Mouse (Mus musculus) hindbrain, embryonic 13.5 days (tissue): Measurements from ENCODE around the gene Galnt9. TPM values are rescaled to one million over a fixed set of nuclear protein-coding genes. Genes with fewer than 3 reads are reported as not detected.

Experiments used
- ATAC-seq: fragments of 200-750 bp; cut with Nextera tagmentation; 2 replicates; pipeline ENCODE4 v1.8.0; 2017; ENCODE audit warnings: moderate TSS enrichment; ENCODE audit not compliant: low FRiP score
- H3K27ac ChIP-seq: fragments of 300-500 bp; sonication (generic); 2 replicates; pipeline ENCODE4 v1.5.1; 2015; ENCODE audit warnings: inconsistent platforms, mild to moderate bottlenecking, moderate library complexity
- H3K27me3 ChIP-seq: fragments of 300-500 bp; sonication (generic); 2 replicates; pipeline ENCODE4 v1.6.1; 2015; ENCODE audit warnings: mild to moderate bottlenecking, inconsistent platforms
- H3K36me3 ChIP-seq: fragments of 300-500 bp; sonication (generic); 2 replicates; pipeline ENCODE4 v1.6.1; 2015; ENCODE audit warnings: mild to moderate bottlenecking, inconsistent platforms
- H3K4me1 ChIP-seq: fragments of 300-500 bp; sonication (generic); replicated peaks from 2 replicates; pipeline ENCODE4 v1.6.1; 2015; ENCODE audit warnings: inconsistent platforms
- H3K4me2 ChIP-seq: fragments of 300-500 bp; sonication (generic); 2 replicates; pipeline ENCODE4 v1.6.1; 2015; ENCODE audit warnings: inconsistent platforms, mild to moderate bottlenecking, moderate library complexity
- H3K4me3 ChIP-seq: fragments of 300-500 bp; sonication (generic); 2 replicates; pipeline ENCODE4 v1.5.1; 2015; ENCODE audit warnings: mild to moderate bottlenecking, inconsistent platforms
- H3K9ac ChIP-seq: fragments of 300-500 bp; sonication (generic); 2 replicates; pipeline ENCODE4 v1.6.1; 2015; ENCODE audit warnings: mild to moderate bottlenecking, inconsistent platforms
- H3K9me3 ChIP-seq: fragments of 300-500 bp; sonication (generic); 2 replicates; pipeline ENCODE4 v1.6.1; 2016; ENCODE audit warnings: inconsistent platforms
- WGBS: fragments of 180-500 bp; shearing (Covaris S2); methylation state at CpG from one replicate; pipeline ENCODE4 v1.1.7; 2015; 5-methylcytosine and 5-hydroxymethylcytosine counted together
- polyA plus RNA-seq: library from polyadenylated mRNA; unstranded; fragments of >200 nt; fragmentation: Nextera tagmentation; extraction: Ambion mirVana; gene quantifications from 2 replicates; pipeline ENCODE4 v1.2.1, GENCODE M21; 2015

Gene Galnt9
- polyA plus RNA-seq, 1 experiment from 2014 or later = 15.5 TPM

GRCm38 (mm10) chr5:110541456-110541855 lies 2.7 kb upstream of the Galnt9 start:
- no peaks in the 10 kb centered on the region for H3K9me3 ChIP-seq
- WGBS = 82% methylated on average over 6 of the region's 6 CpGs
- peaks cover 54% of the 10 kb centered on the region for H3K27me3 ChIP-seq
- H3K27ac ChIP-seq = no peak overlapping the region
- H3K4me3 ChIP-seq = no peak overlapping the region
- H3K4me1 ChIP-seq = peaks cover 28% of the 10 kb centered on the region
- no peak overlapping the region for H3K4me2 ChIP-seq
- H3K36me3 ChIP-seq = no peaks in the 10 kb centered on the region
- no peak for ATAC-seq
- no peak overlapping the region for H3K9ac ChIP-seq

- peaks cover 68% of the 10 kb centered on the region for H3K27me3 ChIP-seq
- H3K9ac ChIP-seq = peak overlapping the region; percentile 83
- H3K4me3 ChIP-seq = peak overlapping the region; percentile 62
- peaks cover 49% of the 10 kb centered on the region for H3K4me1 ChIP-seq
- peak; percentile 59 for ATAC-seq
- peak overlapping the region; percentile 82 for H3K27ac ChIP-seq
- H3K9me3 ChIP-seq = no peaks in the 10 kb centered on the region
- 2% methylated on average over 23 of the region's 24 CpGs for WGBS
- no peaks in the 10 kb centered on the region for H3K36me3 ChIP-seq
- H3K4me2 ChIP-seq = peak overlapping the region; percentile 74
These were observed 525 bp downstream of the Galnt9 start for GRCm38 (mm10) chr5:110544691-110545069.

GRCm38 (mm10) chr5:110545311-110545710 lies 1.2 kb downstream of the Galnt9 start:
- Histone ChIP-seq H3K9ac (peak overlapping the region; percentile 83), H3K9me3 (no peaks in the 10 kb centered on the region), H3K4me2 (peak overlapping the region; percentile 74), H3K4me3 (peak overlapping the region; percentile 62), H3K27me3 (peaks cover 68% of the 10 kb centered on the region), H3K36me3 (no peaks in the 10 kb centered on the region), H3K27ac (no peak overlapping the region), H3K4me1 (peaks cover 49% of the 10 kb centered on the region)
- no peak for ATAC-seq
- 71% methylated on average over 7 of the region's 7 CpGs for WGBS

GRCm38 (mm10) chr5:110546136-110546535 lies 2.0 kb downstream of the Galnt9 start:
- Histone ChIP-seq H3K9ac (no peak overlapping the region), H3K4me2 (peak overlapping the region; percentile 74), H3K4me3 (peak overlapping the region; percentile 62), H3K27ac (no peak overlapping the region), H3K36me3 (no peaks in the 10 kb centered on the region), H3K9me3 (no peaks in the 10 kb centered on the region), H3K27me3 (peaks cover 63% of the 10 kb centered on the region), H3K4me1 (peaks cover 49% of the 10 kb centered on the region)
- no peak for ATAC-seq
- WGBS = 85% methylated on average over 11 of the region's 11 CpGs

GRCm38 (mm10) chr5:110546726-110547406 lies 2.7 kb downstream of the Galnt9 start:
- no peak for ATAC-seq
- Histone ChIP-seq H3K4me1 (peaks cover 49% of the 10 kb centered on the region), H3K9me3 (no peaks in the 10 kb centered on the region), H3K9ac (no peak overlapping the region), H3K27ac (no peak overlapping the region), H3K27me3 (peaks cover 60% of the 10 kb centered on the region), H3K4me2 (peak overlapping the region; percentile 74), H3K4me3 (no peak overlapping the region), H3K36me3 (no peaks in the 10 kb centered on the region)
- WGBS = 77% methylated on average over 5 of the region's 5 CpGs

- ATAC-seq = no peak
- H3K27ac ChIP-seq = no peak overlapping the region
- no peak overlapping the region for H3K4me3 ChIP-seq
- no peaks in the 10 kb centered on the region for H3K9me3 ChIP-seq
- H3K36me3 ChIP-seq = no peaks in the 10 kb centered on the region
- H3K27me3 ChIP-seq = peaks cover 50% of the 10 kb centered on the region
- no peak overlapping the region for H3K4me2 ChIP-seq
- 40% methylated on average over 7 of the region's 7 CpGs for WGBS
- no peak overlapping the region for H3K9ac ChIP-seq
- H3K4me1 ChIP-seq = peaks cover 59% of the 10 kb centered on the region
These were observed 4.3 kb downstream of the Galnt9 start for GRCm38 (mm10) chr5:110548446-110548845.

- Histone ChIP-seq H3K36me3 (no peaks in the 10 kb centered on the region), H3K9ac (no peak overlapping the region), H3K27me3 (peaks cover 32% of the 10 kb centered on the region), H3K9me3 (no peaks in the 10 kb centered on the region), H3K4me3 (no peak overlapping the region), H3K4me1 (peaks cover 50% of the 10 kb centered on the region), H3K27ac (no peak overlapping the region), H3K4me2 (no peak overlapping the region)
- ATAC-seq = no peak
- 80% methylated on average over 2 of the region's 2 CpGs for WGBS
These were observed 6.0 kb downstream of the Galnt9 start for GRCm38 (mm10) chr5:110550189-110550588.

- Histone ChIP-seq H3K4me2 (no peak overlapping the region), H3K4me3 (no peak overlapping the region), H3K27me3 (peaks cover 26% of the 10 kb centered on the region), H3K36me3 (no peaks in the 10 kb centered on the region), H3K9ac (no peak overlapping the region), H3K4me1 (peaks cover 43% of the 10 kb centered on the region), H3K9me3 (no peaks in the 10 kb centered on the region), H3K27ac (no peak overlapping the region)
- no peak for ATAC-seq
- WGBS = 35% methylated on average over 4 of the region's 4 CpGs
These were observed 6.7 kb downstream of the Galnt9 start for GRCm38 (mm10) chr5:110550841-110551240.

- WGBS = 72% methylated on average over 3 of the region's 3 CpGs
- ATAC-seq = no peak
- H3K36me3 ChIP-seq = no peaks in the 10 kb centered on the region
- no peak overlapping the region for H3K4me2 ChIP-seq
- no peak overlapping the region for H3K9ac ChIP-seq
- no peak overlapping the region for H3K27ac ChIP-seq
- H3K4me3 ChIP-seq = no peak overlapping the region
- peaks cover 32% of the 10 kb centered on the region for H3K4me1 ChIP-seq
- H3K27me3 ChIP-seq = peaks cover 15% of the 10 kb centered on the region
- no peaks in the 10 kb centered on the region for H3K9me3 ChIP-seq
These were observed 7.8 kb downstream of the Galnt9 start for GRCm38 (mm10) chr5:110552005-110552404.

- H3K9me3 ChIP-seq = no peaks in the 10 kb centered on the region
- no peak overlapping the region for H3K4me2 ChIP-seq
- H3K27me3 ChIP-seq = 0 out of 2 replicates have a peak, but pooled peaks cover 8% of the 10 kb centered on the region
- no peaks in the 10 kb centered on the region for H3K36me3 ChIP-seq
- no peak overlapping the region for H3K9ac ChIP-seq
- peaks cover 22% of the 10 kb centered on the region for H3K4me1 ChIP-seq
- WGBS = 40% methylated on average over 4 of the region's 4 CpGs
- H3K4me3 ChIP-seq = no peak overlapping the region
- ATAC-seq = peak; percentile 32; the same call in 1 of the 2 replicates
- H3K27ac ChIP-seq = 0 out of 2 replicates have a peak overlapping the region, but pooled peaks have one; percentile 40
These were observed 9.2 kb downstream of the Galnt9 start for GRCm38 (mm10) chr5:110553315-110553714.

GRCm38 (mm10) chr5:110555198-110555597 lies 11.0 kb downstream of the Galnt9 start:
- Histone ChIP-seq H3K9ac (no peak overlapping the region), H3K27ac (no peak overlapping the region), H3K36me3 (no peaks in the 10 kb centered on the region), H3K9me3 (no peaks in the 10 kb centered on the region), H3K27me3 (0 out of 2 replicates have a peak, but pooled peaks cover 3% of the 10 kb centered on the region), H3K4me1 (peaks cover 20% of the 10 kb centered on the region), H3K4me3 (no peak overlapping the region), H3K4me2 (no peak overlapping the region)
- 38% methylated on average over 2 of the region's 2 CpGs for WGBS
- ATAC-seq = no peak

- Histone ChIP-seq H3K4me1 (peaks cover 10% of the 10 kb centered on the region), H3K9me3 (no peaks in the 10 kb centered on the region), H3K9ac (no peak overlapping the region), H3K27ac (no peak overlapping the region), H3K27me3 (no peaks in the 10 kb centered on the region), H3K4me2 (no peak overlapping the region), H3K4me3 (no peak overlapping the region), H3K36me3 (peaks cover 2% of the 10 kb centered on the region; the same call in 1 of the 2 replicates)
- WGBS = 10% methylated on average over 8 of the region's 8 CpGs
- ATAC-seq = no peak
These were observed 14.2 kb downstream of the Galnt9 start for GRCm38 (mm10) chr5:110558368-110558767.

GRCm38 (mm10) chr5:110559679-110560078 lies 15.5 kb downstream of the Galnt9 start:
- no peaks in the 10 kb centered on the region for H3K9me3 ChIP-seq
- no peak overlapping the region for H3K27ac ChIP-seq
- H3K9ac ChIP-seq = no peak overlapping the region
- peaks cover 6% of the 10 kb centered on the region; the same call in 1 of the 2 replicates for H3K36me3 ChIP-seq
- no peak for ATAC-seq
- no peaks in the 10 kb centered on the region for H3K27me3 ChIP-seq
- H3K4me1 ChIP-seq = peaks cover 4% of the 10 kb centered on the region; the same call in 1 of the 2 replicates
- H3K4me2 ChIP-seq = no peak overlapping the region
- no peak overlapping the region for H3K4me3 ChIP-seq
- 93% methylated on average over 8 of the region's 8 CpGs for WGBS
